Mouse (Mus musculus) ES-E14 (cell line): ENCODE data around the gene Arl2. TPM values are rescaled to one million over a fixed set of nuclear protein-coding genes. Genes with fewer than 3 reads are reported as not detected.

Experiments used
- DNase-seq: peaks from one replicate; pipeline ENCODE4 v3.0.0-alpha.2; 2013; ENCODE audit warnings: low read depth, low spot score
- H3K27ac ChIP-seq: 2 replicates; pipeline ENCODE4 v1.5.1; 2012; ENCODE audit warnings: low read depth, mild to moderate bottlenecking, low read length, moderate library complexity, mixed read lengths; ENCODE audit not compliant: poor library complexity, insufficient read depth, severe bottlenecking
- H3K36me3 ChIP-seq: 2 replicates; pipeline ENCODE4 v1.6.1; 2012; ENCODE audit warnings: mild to moderate bottlenecking, low read length, moderate library complexity, mixed read lengths; ENCODE audit not compliant: control insufficient read depth, poor library complexity, insufficient read depth, severe bottlenecking
- H3K4me1 ChIP-seq, 2 experiments: fragments of 150-350 bp in 1 of 2; sonication (generic) in 1 of 2; 2 replicates each; pipeline ENCODE4 v1.6.1; 2012; ENCODE audit warnings: low read length in 2 of 2, mild to moderate bottlenecking in 1 of 2, mixed read lengths in 1 of 2; ENCODE audit not compliant: control insufficient read depth in 2 of 2, insufficient read depth in 2 of 2, poor library complexity in 1 of 2
- H3K4me3 ChIP-seq, 2 experiments: fragments of 150-350 bp in 1 of 2; sonication (generic) in 1 of 2; 2 replicates each; pipeline ENCODE4 v1.5.1; 2012; ENCODE audit warnings: low read length in 2 of 2, low read depth in 1 of 2, mild to moderate bottlenecking in 1 of 2, mixed read lengths in 1 of 2; ENCODE audit not compliant: insufficient read depth in 1 of 2, poor library complexity in 1 of 2, severe bottlenecking in 1 of 2
- H3K9ac ChIP-seq: 2 replicates; pipeline ENCODE4 v1.6.1; 2012; ENCODE audit warnings: low read depth, mild to moderate bottlenecking, low read length, mixed read lengths; ENCODE audit not compliant: poor library complexity, insufficient read depth, severe bottlenecking
- H3K9me3 ChIP-seq: fragments of 150-350 bp; sonication (generic); 2 replicates; pipeline ENCODE4 v1.6.1; 2012; ENCODE audit warnings: low read depth, mild to moderate bottlenecking, low read length; ENCODE audit not compliant: control insufficient read depth, insufficient read depth
- CHD2 ChIP-seq: IDR thresholded peaks from 2 replicates; pipeline ENCODE4 v1.6.1; 2014; ENCODE audit warnings: mild to moderate bottlenecking, low read depth, low read length, inconsistent platforms
- HCFC1 ChIP-seq: IDR thresholded peaks from 2 replicates; pipeline ENCODE4 v1.6.1; 2012; ENCODE audit warnings: low read length, inconsistent platforms, borderline replicate concordance; ENCODE audit not compliant: insufficient read depth
- MAFK ChIP-seq: IDR thresholded peaks from 2 replicates; pipeline ENCODE4 v1.6.1; 2014; ENCODE audit warnings: mild to moderate bottlenecking, low read depth, low read length, inconsistent platforms; ENCODE audit not compliant: insufficient read depth
- ZC3H11A ChIP-seq: IDR thresholded peaks from 2 replicates; pipeline ENCODE4 v1.6.1; 2012; ENCODE audit warnings: low read depth, mild to moderate bottlenecking, inconsistent platforms, low read length, borderline replicate concordance
- ZNF384 ChIP-seq: IDR thresholded peaks from 2 replicates; pipeline ENCODE4 v1.6.1; 2012; ENCODE audit warnings: low read depth, low read length, inconsistent platforms
- in situ Hi-C, 2 experiments: fragments of 600-800 bp; cut with MboI; formaldehyde crosslinking; loops; one replicate each; pipeline ENCODE4 v1.15.1; 2025; ENCODE audit warnings: low sequenced_read_pairs in 2 of 2, inconsistent platforms in 1 of 2; ENCODE audit not compliant: unreplicated experiment in 2 of 2
- total RNA-seq: library from RNA; depleted of rRNA; stranded (reverse); fragments of 300-350 nt; gene quantifications from 2 replicates; pipeline ENCODE4 v1.2.3, GENCODE M21; 2012; rRNA removed

Gene Arl2
- total RNA-seq, 1 experiment = 43.8 TPM

GRCm38 (mm10) chr19:6094119-6094518 lies 47.2 kb downstream of the Arl2 start, which contains the start of gene AC131692.1:
Gene AC131692.1 (plus strand): TSS chr19:6094419.
- no peaks in the 10 kb centered on the region for H3K9me3 ChIP-seq
- peaks cover 0 to 5% of the 10 kb centered on the region in 2 experiments; a peak in 1 of 4 replicates for H3K4me1 ChIP-seq
- no peak for DNase-seq
- in situ Hi-C loops = no loop called here
- H3K27ac ChIP-seq = no peak within 1 kb of the TSS
- H3K9ac ChIP-seq = no peak within 1 kb of the TSS
- peaks cover 69% of the 10 kb centered on the region for H3K36me3 ChIP-seq
- no peak for TF ChIP-seq ZNF384
- TF ChIP-seq CHD2 = no peak
- no peak for TF ChIP-seq HCFC1
- TF ChIP-seq MAFK = no peak
- TF ChIP-seq ZC3H11A = no peak
- H3K4me3 ChIP-seq = no peak within 1 kb of the TSS

DNA sequence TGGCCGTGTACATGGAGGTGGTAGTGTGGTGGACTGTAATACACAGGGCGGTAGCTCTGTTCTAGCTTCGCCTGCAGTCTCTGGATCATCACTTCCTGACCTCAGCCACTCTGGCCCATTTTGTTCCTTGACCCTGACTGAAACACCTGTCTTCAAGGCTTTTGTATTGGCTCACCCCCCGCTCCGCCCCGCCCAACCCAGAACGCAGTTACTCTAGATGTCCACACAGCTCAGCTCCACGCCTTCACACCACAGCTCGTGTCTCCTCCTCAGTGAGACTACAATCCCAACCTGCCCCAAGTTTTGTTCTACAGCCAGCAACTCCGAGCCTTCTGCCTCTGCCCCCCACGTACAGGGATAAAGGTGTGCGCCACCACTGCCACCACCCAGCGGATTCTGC lies 52.5 kb downstream of the Arl2 start:
- in situ Hi-C loops = no loop called here
- TF ChIP-seq ZNF384 = no peak
- TF ChIP-seq ZC3H11A = no peak
- no peak for TF ChIP-seq HCFC1
- no peak for TF ChIP-seq MAFK
- no peak for TF ChIP-seq CHD2
- Histone ChIP-seq H3K9me3 (no peaks in the 10 kb centered on the region), H3K27ac (no peak overlapping the region), H3K36me3 (peaks cover 69% of the 10 kb centered on the region), H3K9ac (no peak overlapping the region), H3K4me3 (no peak overlapping the region), H3K4me1 (peaks cover 7 to 19% of the 10 kb centered on the region in 2 experiments; a peak in 3 of 4 replicates)
- DNase-seq = no peak

DNA sequence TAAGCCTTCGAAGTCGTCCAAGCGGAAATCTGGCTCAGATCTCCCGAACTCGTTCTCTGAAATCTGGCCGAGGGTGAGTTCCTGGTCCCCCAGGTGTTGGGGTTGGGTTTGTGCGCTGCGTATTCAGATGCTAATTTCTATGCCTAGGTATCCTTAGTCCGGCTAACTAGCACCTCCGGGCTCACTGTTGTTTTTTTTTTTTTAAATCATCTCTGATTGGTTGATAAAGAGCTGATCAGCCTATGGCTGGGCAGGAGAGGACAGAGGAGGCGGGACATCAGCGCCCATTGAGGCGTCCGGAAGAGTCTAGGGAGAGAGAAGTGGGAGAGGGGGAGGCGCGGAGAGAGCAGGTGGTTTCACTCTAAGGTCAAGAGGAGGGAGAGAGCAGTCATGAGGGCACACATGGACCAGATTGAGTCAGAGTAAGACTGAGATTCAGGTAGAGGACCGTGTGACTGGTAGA lies 55.9 kb downstream of the Arl2 start:
- peaks cover 58% of the 10 kb centered on the region for H3K36me3 ChIP-seq
- no peak for TF ChIP-seq MAFK
- TF ChIP-seq HCFC1 = no peak
- peak; percentile 100 for TF ChIP-seq ZNF384
- TF ChIP-seq CHD2 = peak; percentile 90
- H3K9ac ChIP-seq = peak overlapping the region; percentile 97
- H3K9me3 ChIP-seq = no peaks in the 10 kb centered on the region
- DNase-seq = peak; percentile 93
- H3K4me1 ChIP-seq = peaks cover 7 to 20% of the 10 kb centered on the region in 2 experiments; a peak in 3 of 4 replicates
- in situ Hi-C loops = no loop called here
- peak overlapping the region; percentile 89 to 91 for H3K4me3 ChIP-seq
- peak overlapping the region; percentile 96 for H3K27ac ChIP-seq

- Histone ChIP-seq H3K36me3 (peaks cover 53% of the 10 kb centered on the region), H3K9me3 (no peaks in the 10 kb centered on the region), H3K27ac (peak within 1 kb of the TSS; percentile 96), H3K4me3 (peak within 1 kb of the TSS; percentile 89 to 91), H3K4me1 (peaks cover 7 to 19% of the 10 kb centered on the region in 2 experiments; a peak in 3 of 4 replicates), H3K9ac (peak within 1 kb of the TSS; percentile 97)
- peak; percentile 96 for DNase-seq
- TF ChIP-seq MAFK = peak; percentile 48; the same call in 1 of the 2 replicates
- peak; percentile 67; the same call in 1 of the 2 replicates for TF ChIP-seq CHD2
- TF ChIP-seq ZC3H11A = no peak
- peak; percentile 94 for TF ChIP-seq HCFC1
- in situ Hi-C loops = no loop called here
These were observed 56.7 kb downstream of the Arl2 start, which contains the start of the genes Zfpl1 and Cdca5 for GRCm38 (mm10) chr19:6084478-6085248. Gene Zfpl1 (minus strand): TSS chr19:6084956. Gene Cdca5 (plus strand): TSS chr19:6084983.

Other genes starting within 250 kb of the Arl2 start
- 2.1 and 2.2 TPM in 2 replicates for gene Tigd3, start 247.4 kb downstream of the Arl2 start, total RNA-seq
- gene Dpf2, start 228.5 kb downstream of the Arl2 start, total RNA-seq = 37.9 and 39.5 TPM in 2 replicates
- 0.42 and 0.76 TPM in 2 replicates for gene Cdc42ep2, start 216.7 kb downstream of the Arl2 start, total RNA-seq
- 69.7 and 80.5 TPM in 2 replicates for gene Pola2, start 177.3 kb downstream of the Arl2 start, total RNA-seq
- gene Slc22a20, start 155.4 kb downstream of the Arl2 start, total RNA-seq = 0.54 and 1.4 TPM in 2 replicates
- 19.3 and 20.4 TPM in 2 replicates for gene Capn1, start 125.7 kb downstream of the Arl2 start, total RNA-seq
- 29.6 and 41.4 TPM in 2 replicates for gene Syvn1, start 95.0 kb downstream of the Arl2 start, total RNA-seq
- 55.9 and 62.7 TPM in 2 replicates for gene Mrpl49, start 83.8 kb downstream of the Arl2 start, total RNA-seq
- gene Fau, start 83.7 kb downstream of the Arl2 start, total RNA-seq = 1,469 and 1,510 TPM in 2 replicates
- gene Znhit2, start 80.4 kb downstream of the Arl2 start, total RNA-seq = 18.2 and 23.2 TPM in 2 replicates
- gene Tm7sf2, start 73.2 kb downstream of the Arl2 start, total RNA-seq = 14.0 and 23.2 TPM in 2 replicates
- gene Vps51, start 64.3 kb downstream of the Arl2 start, total RNA-seq = 36.9 and 45.3 TPM in 2 replicates
- gene Tmem262, start 61.5 kb downstream of the Arl2 start, total RNA-seq = not detected in 2 replicates
- 0.48 and 0.54 TPM in 2 replicates for gene Gm28374, start 59.3 kb downstream of the Arl2 start, total RNA-seq
- 39.4 and 42.4 TPM in 2 replicates for gene Zfpl1, start 56.6 kb downstream of the Arl2 start, total RNA-seq
- 50.7 and 52.1 TPM in 2 replicates for gene Cdca5, start 56.6 kb downstream of the Arl2 start, total RNA-seq
- gene AC131692.1, start 47.1 kb downstream of the Arl2 start, total RNA-seq = 3.4 and 5.9 TPM in 2 replicates
- gene Naaladl1, start 35.8 kb downstream of the Arl2 start, total RNA-seq = 0.80 and 3.5 TPM in 2 replicates
- 25.2 and 28.2 TPM in 2 replicates for gene Sac3d1, start 22.9 kb downstream of the Arl2 start, total RNA-seq
- gene Snx15, start 13.2 kb downstream of the Arl2 start, total RNA-seq = 8.9 and 11.9 TPM in 2 replicates
- 0.18 TPM in 1 of 2 replicates, not detected in the other for gene Batf2, start 565 bp downstream of the Arl2 start, total RNA-seq
- 0.63 and 1.6 TPM in 2 replicates for gene Majin, start 42.8 kb upstream of the Arl2 start, total RNA-seq
- gene Gpha2, start 84.8 kb upstream of the Arl2 start, total RNA-seq = 3.9 and 5.9 TPM in 2 replicates
- 22.8 and 24.8 TPM in 2 replicates for gene Ppp2r5b, start 94.3 kb upstream of the Arl2 start, total RNA-seq
- gene Atg2a, start 100.1 kb upstream of the Arl2 start, total RNA-seq = 31.8 and 45.0 TPM in 2 replicates
- 133 and 162 TPM in 2 replicates for gene Ehd1, start 135.2 kb upstream of the Arl2 start, total RNA-seq
- 35.5 and 48.4 TPM in 2 replicates for gene Cdc42bpg, start 164.9 kb upstream of the Arl2 start, total RNA-seq
- gene Men1, start 193.4 kb upstream of the Arl2 start, total RNA-seq = 60.4 and 65.6 TPM in 2 replicates
- gene Map4k2, start 199.6 kb upstream of the Arl2 start, total RNA-seq = 29.4 and 43.6 TPM in 2 replicates
- gene Sf1, start 222.1 kb upstream of the Arl2 start, total RNA-seq = 150 and 164 TPM in 2 replicates
- 3.7 and 4.6 TPM in 2 replicates for gene Pygm, start 242.9 kb upstream of the Arl2 start, total RNA-seq